Mouse (Mus musculus) neutrophil, adult 5-6 weeks (primary cell): ENCODE results near the gene Gm33543. TPM values are rescaled to one million over a fixed set of nuclear protein-coding genes. Genes with fewer than 3 reads are reported as not detected.
A peak's percentile ranks its signal among the peaks of the same experiment; 100 is the strongest.

Source experiments
- ATAC-seq: fragments of 151-379, 151-347 bp; 2 replicates; pipeline ENCODE4 v1.8.0; 2017; ENCODE audit warnings: mild to moderate bottlenecking, moderate TSS enrichment; ENCODE audit not compliant: insufficient number of reproducible peaks, poor library complexity, low FRiP score, severe bottlenecking; ENCODE audit errors: extremely low read depth
- total RNA-seq: library from RNA; stranded (forward); fragments of 200-1000 nt; gene quantifications from 2 replicates; pipeline ENCODE4 v1.2.3, GENCODE M21; 2017

Gene Gm33543
- total RNA-seq, 1 experiment from 2014 or later: 0.47 TPM

GRCm38 (mm10) chr10:95784837-95785236, 57.9 kb downstream of the Gm33543 start:
- no peak for ATAC-seq

GRCm38 (mm10) chr10:95780881-95781600, 61.7 kb downstream of the Gm33543 start:
- no peak for ATAC-seq

- ATAC-seq: peak; percentile 90
Measured at GRCm38 (mm10) chr10:95779801-95780385, 62.8 kb downstream of the Gm33543 start.

- no peak for ATAC-seq
Measured at GRCm38 (mm10) chr10:95778622-95779021, 64.1 kb downstream of the Gm33543 start.

- no peak for ATAC-seq
Measured at GRCm38 (mm10) chr10:95777701-95778320, 64.9 kb downstream of the Gm33543 start.

- ATAC-seq: no peak
Measured at GRCm38 (mm10) chr10:95777071-95777470, 65.7 kb downstream of the Gm33543 start.

GRCm38 (mm10) chr10:95774856-95775255, 67.9 kb downstream of the Gm33543 start:
- ATAC-seq: no peak

GRCm38 (mm10) chr10:95774001-95774628, 68.6 kb downstream of the Gm33543 start:
- ATAC-seq: no peak

Other genes with a start within 250 kb of the Gm33543 start
- gene Anapc15-ps, start 169.5 kb downstream of the Gm33543 start, total RNA-seq: not detected in 2 replicates
- gene Eea1, start 97.7 kb upstream of the Gm33543 start, total RNA-seq: 32.1 and 38.6 TPM in 2 replicates